Mouse (Mus musculus): Measurements from ENCODE around the gene Stim2.

Gene Stim2

GRCm38 (mm10) chr5:53995316-53995715 is 3.0 kb upstream of the Stim2 start:
- DNase-seq, result peak; percentile 85

GRCm38 (mm10) chr5:53996822-53997221 is 1.5 kb upstream of the Stim2 start:
- DNase-seq, result no peak

DNA sequence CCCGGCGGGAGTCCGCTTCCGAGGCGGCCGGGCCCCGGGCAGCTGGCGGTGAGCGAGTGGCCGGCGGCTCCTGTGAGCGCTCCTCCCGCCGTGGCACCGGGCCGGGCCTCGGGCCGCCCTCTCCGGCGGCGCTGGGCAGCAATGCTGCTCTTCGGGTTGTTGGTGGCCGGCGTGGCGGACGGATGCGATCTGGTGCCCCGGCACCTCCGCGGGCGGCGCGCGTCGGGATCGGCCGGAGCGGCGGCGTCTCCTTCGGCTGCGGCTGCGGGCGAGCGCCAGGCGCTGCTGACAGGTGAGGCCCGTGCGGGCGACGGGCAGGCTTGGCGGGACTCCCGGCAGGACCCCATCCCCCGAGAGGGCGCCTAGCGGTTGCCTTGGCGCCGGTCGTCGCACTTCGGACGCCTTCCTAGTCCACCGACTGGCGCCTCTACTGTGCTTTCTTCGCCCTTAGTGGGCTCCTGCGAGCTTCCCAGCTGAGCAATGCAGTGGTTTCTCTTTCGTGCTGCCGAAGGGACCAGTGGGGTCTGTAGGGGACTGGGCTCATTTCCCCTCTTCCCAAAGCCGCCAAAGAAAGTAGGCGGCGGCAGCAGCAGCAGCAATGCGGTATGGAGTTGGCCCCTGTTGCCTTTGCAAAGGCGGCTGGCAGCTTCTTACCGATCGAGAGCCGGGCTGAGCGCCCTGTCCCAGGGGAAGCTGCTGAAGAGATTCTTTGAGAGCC is 603 bp downstream of the Stim2 start:
- peak; percentile 54 for DNase-seq

- peak; percentile 54 for DNase-seq
Measured at GRCm38 (mm10) chr5:53999461-53999770, 1.1 kb downstream of the Stim2 start.

DNA sequence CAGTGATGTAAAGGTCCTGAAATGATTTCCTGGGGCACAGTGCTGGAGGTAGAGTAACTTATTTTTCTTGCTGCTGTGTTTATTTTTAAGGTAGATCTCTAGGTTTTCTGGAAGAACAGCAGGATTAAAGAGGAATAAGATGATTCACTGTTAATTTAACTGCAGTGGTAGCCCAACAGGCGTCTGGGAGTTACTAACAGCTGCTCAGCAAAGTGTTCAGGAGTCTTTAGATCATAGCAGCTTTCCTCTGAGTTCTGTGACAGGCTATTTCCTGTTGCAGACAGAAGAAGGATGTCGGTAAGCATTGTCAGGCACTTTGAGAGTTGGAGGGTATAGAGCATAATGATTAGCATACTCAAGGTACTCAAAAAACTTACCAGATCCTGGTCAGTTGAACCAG is 1.5 kb downstream of the Stim2 start:
- DNase-seq, result no peak

- DNase-seq, result no peak
Measured at GRCm38 (mm10) chr5:54001021-54001420, 2.7 kb downstream of the Stim2 start.

DNA sequence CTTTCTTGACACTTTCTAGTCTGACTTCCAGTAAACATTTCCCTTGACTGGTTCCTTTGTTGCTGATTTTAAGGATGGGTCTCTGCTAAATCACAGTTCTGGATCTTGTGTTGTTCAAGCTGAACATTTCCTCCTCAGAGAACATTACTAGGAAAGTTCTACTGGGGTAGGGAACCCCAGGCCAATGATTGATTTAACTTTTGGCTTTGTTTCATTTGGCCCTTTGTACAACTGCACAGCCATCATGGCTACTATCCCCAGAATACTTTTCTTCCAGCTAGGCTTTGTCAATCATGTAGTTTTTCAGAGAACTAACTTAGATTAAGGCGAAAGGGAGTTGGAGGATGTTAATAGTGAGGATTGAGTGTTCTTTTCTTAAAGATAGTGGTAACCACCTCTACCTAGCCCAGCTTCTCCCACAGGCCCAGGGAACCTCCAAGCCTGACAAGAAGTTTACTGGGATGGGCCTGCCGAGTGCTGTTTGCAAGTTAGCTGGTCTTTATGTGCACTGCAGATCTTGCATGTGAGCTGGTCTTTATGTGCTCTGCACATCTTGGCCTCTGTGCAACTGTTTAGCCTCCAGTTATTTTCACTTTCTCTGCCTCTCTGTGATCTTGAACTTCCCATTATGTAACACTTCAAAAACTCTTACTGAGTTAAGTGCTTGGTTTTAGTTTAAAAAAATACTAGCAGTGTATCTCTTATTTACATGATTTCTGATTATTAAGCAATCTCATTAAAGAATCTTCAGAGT is 7.0 kb downstream of the Stim2 start:
- peak; percentile 75 for DNase-seq

DNA sequence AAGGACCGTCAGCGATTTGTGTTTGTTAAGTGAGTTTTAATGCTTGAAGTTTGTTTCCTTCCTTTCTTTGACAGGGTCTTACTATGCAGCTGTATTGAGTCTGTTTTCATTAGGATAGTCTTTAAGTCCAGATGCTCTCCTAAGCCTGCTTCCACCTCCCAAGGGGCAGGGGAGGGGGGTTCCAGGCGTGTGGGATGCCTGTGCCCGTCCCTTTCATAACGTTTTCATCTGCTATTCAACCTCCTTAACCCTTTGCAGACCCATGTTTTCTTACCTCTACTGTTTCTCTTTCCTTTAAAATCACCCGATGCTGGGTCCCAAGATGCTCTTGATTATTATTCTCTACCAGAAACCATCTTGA is 7.5 kb downstream of the Stim2 start:
- no peak for DNase-seq

DNA sequence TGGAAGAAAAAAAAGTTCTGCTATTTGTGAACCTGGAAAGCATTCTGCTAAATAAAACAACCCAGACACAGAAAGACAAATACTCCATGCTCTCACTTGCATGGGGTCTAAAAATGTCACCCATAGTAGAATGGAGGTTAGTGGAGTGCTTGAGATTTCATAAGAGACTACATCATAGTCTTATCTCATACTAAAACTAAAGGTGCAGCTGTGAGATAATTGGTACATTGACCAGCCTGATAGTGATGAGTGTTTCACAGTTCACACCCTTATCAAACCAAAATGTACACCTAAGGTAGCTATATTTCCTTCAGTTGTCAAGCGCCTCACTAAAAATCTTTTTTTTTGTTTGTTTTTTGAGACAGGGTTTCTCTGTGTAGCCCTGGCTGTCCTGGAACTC is 8.5 kb downstream of the Stim2 start:
- no peak for DNase-seq

DNA sequence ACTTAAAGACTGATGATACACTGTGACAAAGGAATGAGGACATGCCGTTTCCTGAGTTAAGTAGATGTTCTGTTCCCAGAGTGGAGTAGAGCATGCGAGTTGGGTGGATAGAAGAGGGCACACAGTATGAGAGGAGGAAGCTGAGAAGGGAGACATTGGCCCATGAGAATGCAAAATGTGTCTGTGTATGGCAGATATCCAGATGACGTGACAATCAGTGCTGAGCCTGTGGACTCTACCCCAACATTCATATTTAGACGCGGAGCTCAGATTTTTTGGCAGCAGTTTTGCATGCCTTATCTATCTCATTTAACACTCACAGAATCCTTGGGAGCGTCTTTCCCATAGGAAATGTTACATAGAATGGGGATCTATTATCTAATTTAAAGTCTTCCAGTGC is 9.3 kb downstream of the Stim2 start:
- no peak for DNase-seq

- DNase-seq, result no peak
Measured at GRCm38 (mm10) chr5:54013271-54013670, 15.0 kb downstream of the Stim2 start.

DNA sequence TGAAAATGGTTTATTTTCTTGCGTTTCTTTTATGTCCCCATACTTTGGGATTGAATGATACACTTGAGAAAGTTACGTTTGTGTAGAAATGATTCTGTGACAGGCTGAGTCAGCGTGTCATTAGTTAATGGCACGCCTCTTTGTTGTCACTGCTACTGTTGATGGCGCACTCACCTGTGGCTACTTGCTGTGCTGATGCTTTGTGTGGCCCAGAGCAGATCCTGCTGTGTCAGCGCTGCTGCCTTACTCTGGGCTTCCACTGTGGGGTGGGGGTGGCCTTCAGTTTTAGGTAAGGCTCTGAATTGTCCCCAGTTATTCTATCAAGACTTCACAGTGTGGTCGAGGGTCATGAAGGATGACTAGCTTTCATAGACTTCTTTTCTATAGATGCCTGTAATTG is 18.8 kb downstream of the Stim2 start:
- DNase-seq, result no peak

GRCm38 (mm10) chr5:54018856-54019255 is 20.6 kb downstream of the Stim2 start:
- DNase-seq, result no peak

DNA sequence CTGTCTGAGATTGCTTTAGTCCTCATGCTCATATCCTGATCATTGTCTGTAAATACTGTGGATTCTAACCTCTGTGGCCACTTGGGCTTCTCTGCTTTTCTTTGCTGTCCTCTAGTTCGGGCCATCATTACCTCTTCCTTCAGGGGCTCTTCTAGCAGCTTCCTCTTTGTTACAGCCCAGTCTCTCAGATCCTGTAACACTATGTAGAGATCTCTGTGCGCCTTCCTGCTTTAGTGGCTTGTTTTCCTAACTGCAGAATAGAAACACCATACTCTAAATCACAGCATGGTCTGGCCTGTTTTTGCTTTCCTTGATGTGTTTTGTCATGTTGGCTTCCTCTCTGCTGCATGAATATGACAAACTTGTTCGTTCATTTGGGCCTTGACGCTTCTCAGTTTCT is 21.2 kb downstream of the Stim2 start:
- DNase-seq, result no peak

DNA sequence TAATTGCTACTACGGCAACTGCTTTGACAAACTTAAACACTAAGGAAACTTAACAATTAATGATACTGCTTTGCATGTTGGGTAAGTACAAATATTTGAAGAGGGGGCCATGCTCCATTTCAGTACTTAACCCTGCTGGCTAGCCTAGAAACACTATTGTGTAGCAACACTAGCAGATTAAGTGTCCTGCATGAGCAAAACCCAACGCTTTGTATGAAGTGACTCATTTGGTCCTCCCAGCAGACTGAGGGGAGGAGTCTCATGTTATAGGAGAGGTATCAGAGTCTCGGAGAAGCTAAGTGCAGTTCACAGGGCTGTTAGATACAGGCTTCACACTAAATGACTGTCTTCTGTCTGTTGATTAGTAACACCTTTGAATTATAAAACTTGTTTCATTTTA is 26.3 kb downstream of the Stim2 start:
- no peak for DNase-seq

- no peak for DNase-seq
Measured at GRCm38 (mm10) chr5:54025630-54026029, 27.3 kb downstream of the Stim2 start.

DNA sequence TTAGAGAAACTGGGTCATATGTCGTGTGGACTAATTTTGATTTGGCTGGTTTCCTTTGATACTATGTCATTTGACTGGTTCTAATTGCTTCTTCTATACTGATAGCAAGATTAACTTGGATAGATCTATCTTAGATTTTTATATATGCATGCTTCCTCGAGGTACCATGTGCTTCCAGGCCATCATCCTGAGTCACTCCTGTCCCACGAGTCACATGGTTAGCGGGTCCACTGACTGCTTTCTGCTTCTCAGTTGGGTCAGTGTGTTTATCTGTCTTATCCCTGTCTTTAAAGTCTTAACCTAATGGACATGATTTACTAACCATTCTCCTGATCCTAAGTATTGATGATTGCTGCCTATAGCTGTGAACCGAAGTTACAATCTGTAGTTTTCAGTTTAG is 34.9 kb downstream of the Stim2 start:
- DNase-seq, result no peak

DNA sequence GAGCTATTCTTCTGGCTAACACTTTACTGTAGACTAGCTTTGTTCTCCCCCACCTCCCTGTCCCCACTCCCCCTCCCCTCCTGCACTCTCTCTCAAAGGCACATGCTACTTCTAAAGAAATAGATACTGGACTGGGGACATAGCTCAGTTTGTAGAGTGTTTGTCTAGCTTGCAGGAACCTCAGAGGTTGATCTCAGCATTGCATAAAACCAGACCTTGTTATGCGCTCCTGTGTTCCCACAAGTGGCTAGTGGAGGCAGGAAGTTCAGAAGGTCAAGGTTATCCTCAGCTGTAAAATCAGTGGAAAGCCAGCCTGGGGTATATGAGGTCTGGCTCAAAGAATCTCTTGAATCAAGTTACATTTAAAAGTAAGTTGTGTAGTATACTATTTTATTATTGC is 36.4 kb downstream of the Stim2 start:
- DNase-seq, result no peak

DNA sequence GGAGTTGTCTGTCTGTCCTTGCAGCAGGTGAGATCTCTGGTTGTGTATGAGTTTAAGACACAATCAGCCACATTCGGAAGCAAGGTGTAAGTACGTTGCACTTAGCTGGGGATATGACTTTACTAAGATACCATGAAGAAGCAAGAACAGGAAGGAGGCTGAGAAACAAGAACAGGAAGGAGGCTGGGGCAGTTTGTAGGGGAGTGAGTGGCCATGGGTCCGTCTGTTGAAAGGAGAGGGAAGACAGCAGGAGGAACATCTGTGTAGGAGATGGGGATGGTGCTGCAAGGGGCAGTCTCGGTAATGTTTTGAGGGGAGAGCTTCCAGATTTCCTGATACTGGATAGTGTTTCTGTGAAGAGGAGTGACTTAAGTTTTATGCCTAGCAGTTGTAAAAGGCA is 40.3 kb downstream of the Stim2 start:
- no peak for DNase-seq

DNA sequence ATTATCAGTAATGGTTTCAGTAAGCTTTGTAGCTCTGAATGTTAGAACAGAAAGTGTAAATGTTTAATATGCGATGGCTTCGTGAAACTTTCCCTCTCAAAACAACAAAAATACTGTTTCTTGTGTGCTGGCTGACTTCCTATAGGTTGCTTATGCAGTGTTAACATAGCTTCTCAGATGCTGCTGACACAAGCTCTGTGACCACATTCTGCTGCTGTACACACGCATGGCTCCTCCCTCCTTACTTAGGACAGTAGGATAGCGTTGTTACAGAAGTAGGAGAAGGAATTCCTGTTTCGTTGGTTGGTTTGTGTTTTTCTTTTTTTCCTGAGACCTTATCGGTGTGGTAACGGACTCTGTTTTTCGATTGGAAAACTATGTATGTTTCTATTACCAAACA is 42.2 kb downstream of the Stim2 start:
- DNase-seq, result no peak

DNA sequence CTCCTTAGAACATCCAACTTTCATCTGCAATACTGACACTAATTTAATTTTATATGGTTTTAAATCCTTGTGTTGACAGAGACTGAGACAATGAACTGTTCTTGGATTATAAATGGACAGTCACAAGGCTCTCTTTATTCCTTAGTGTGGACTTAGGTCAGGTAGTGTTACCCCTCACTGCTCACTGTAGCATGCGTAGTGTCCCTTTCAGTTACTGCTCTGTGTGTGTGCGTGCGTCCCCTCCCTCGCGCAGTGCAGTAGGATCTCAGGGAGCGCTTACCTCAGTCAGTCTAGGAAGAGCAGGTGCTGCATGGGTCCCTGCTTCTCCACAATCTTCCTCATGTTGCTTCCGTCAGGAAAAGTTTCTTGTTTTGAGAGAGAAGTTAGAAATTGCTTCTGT is 43.7 kb downstream of the Stim2 start:
- DNase-seq, result peak; percentile 20

GRCm38 (mm10) chr5:54045523-54045922 is 47.2 kb downstream of the Stim2 start:
- DNase-seq, result no peak

- no peak for DNase-seq
Measured at GRCm38 (mm10) chr5:54046432-54046831, 48.1 kb downstream of the Stim2 start.

GRCm38 (mm10) chr5:54049145-54049733 is 50.9 kb downstream of the Stim2 start:
- DNase-seq, result no peak

DNA sequence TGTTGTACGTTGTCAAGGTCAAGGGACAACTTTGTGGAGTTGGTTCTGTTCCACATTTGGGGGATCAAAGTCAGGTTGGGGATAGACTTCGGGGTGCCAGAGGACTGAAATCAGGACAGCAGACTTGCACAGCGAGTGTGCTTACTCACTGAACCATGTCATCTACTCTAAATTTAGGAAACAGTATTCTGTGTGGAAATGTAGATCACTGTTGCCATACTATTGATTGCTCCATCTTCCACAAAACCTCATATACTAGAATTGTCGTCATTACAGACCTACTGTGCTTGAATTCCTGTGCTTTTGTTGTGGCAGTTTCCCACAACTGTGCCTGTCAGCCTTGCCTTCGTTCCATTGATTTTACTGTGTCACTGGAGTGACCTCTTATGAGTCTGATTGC is 51.6 kb downstream of the Stim2 start:
- no peak for DNase-seq

Data from kidney, adult 9 months (tissue).